Mouse (Mus musculus) erythroblast, adult 5-6 weeks (primary cell): Measurements from ENCODE around the gene Wdr18. TPM values are rescaled to one million over a fixed set of nuclear protein-coding genes. Genes with fewer than 3 reads are reported as not detected.

Experiments
- ATAC-seq: replicated peaks from 2 replicates; pipeline ENCODE4 v1.8.0; 2016; ENCODE audit warnings: moderate number of reproducible peaks, mild to moderate bottlenecking, moderate TSS enrichment, inconsistent platforms; ENCODE audit not compliant: poor library complexity, low FRiP score, severe bottlenecking
- total RNA-seq, 2 experiments: library from RNA; stranded (forward) in 1 of 2; stranded (reverse) in 1 of 2; fragments of 150-400 nt in 1 of 2; fragments of 200-764, 138-1000 nt in 1 of 2; gene quantifications; 2 replicates each; pipeline versions ENCODE4 v1.2.3 to v1.2.4; 2015 to 2017; ENCODE audit warnings: low replicate concordance in 2 of 2

Wdr18 gene
- 4.0 and 7.5 TPM in 2 replicates for total RNA-seq (2015; ENCODE audit: low replicate concordance)
- 2.5 and 14.2 TPM in 2 replicates for total RNA-seq (2017; ENCODE audit: low replicate concordance)

DNA sequence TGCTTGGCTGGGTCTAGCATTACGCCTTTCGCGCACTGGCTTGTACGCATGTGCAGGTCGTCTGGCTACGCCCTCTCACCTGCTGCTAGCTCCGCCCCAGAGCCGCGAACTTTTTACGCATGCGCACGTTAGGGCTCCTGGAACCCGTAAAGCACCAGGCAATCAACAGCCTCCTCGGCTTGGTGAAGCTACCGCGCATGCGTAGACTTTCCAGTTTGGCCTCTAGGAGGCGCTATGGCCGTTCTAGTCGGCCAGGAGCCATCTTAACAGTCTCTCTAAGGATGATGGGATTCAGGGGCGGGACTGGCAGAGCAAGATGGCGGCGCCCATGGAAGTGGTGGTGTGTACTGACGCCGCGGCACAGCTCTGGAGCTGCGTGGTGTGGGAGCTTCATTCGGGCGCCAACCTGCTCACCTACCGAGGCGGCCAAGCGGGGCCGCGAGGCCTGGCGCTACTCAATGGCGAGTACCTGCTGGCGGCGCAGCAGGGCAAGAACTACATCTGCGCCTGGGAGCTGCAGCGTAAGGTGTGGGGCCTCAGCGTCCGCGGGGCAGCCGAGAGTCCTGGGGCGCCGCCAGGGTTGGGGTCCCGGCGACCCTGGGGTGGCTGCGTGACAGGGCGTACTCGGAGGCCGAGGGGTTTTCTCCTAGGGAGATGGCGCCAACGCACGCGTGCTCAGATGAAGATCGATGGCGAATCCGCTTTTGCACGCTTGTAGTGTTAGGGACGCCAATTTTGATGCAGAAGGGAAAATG, at the start of gene Wdr18:
Gene Wdr18 (plus strand): TSS at position 306 of the 755 bp plus-strand sequence.
- ATAC-seq: peak; percentile 90

DNA sequence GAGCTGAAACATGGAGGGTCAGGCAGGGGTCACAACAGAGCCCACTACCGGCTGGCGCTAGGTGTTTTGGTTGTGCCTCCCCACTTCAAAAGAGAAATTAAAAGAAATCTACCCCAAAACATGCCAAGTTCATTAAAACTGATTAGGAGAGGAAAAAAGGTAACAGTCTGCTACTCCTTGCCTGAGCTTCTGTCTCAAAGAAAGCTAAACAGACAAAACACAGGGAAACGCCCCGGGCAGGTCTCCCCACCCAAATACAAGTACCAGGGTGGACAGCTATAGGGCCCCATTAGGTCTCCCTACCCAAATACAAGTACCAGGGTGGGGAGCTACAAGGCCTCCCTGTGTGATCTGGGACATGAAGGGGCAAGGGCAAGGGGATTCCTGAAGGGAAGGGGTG, 49.4 kb upstream of the Wdr18 start, which contains the start of gene Gm26602:
Gene Gm26602 (plus strand): TSS at position 301 of the 400 bp plus-strand sequence.
- ATAC-seq: no peak

DNA sequence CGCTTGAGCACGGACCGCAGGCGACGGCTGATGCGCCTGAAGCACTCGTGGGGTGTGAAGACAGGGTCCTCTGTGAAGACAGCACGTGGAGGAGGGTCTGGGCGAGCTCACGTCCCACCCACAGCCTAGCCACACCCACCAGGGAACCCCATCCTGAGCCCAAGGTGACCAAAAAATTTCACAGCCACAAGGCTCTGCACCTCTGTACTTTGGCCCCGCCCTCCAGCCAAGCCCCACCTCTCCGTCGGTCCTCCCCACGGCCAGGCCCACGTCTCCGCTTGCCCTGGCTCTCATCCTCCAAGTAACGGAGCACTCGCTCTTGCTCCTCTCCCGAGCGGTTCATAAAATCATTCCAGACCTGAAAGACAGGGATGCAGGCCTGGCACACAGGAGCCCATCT, 47.5 kb upstream of the Wdr18 start:
- ATAC-seq: no peak

DNA sequence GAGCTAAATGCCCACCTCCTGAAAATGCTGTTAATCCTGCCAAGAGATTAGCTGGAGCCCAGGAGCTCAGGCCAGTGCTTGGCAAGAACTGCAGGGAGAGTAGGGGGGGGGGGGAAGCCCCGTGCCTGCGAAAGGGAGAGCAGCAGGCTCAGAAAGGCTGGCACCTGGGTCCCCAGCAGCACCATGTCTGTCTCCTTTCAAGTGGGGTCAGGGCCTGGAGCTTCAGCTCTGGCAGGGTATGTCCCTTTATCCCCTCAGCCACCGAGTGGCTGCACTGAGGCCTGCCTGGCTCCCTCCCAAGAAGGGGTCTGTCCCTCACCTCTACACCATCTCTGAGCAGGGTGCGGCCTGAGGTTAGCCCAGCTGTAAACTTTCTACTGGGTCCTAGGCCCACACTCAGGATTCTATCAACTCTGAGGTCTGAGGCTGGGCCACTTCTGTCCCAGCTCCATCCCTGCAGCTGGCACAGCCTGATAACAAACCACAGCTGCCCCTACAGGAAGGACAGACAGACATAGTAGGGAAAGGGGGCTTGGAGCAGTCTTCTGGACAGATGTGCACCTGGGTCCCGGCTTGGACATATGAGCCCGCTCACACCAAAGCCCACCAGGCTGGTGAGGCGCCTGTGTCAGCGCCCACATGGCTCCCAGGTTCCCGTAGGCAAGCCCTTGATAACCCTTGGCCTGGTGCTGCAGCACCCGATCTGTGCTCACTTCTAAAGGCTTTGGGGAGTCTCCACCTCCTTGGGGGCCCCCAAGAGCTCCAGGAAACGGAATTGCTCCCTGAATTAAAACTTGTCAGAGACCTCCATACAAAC, 45.6 kb upstream of the Wdr18 start:
- peak; percentile 56 for ATAC-seq

DNA sequence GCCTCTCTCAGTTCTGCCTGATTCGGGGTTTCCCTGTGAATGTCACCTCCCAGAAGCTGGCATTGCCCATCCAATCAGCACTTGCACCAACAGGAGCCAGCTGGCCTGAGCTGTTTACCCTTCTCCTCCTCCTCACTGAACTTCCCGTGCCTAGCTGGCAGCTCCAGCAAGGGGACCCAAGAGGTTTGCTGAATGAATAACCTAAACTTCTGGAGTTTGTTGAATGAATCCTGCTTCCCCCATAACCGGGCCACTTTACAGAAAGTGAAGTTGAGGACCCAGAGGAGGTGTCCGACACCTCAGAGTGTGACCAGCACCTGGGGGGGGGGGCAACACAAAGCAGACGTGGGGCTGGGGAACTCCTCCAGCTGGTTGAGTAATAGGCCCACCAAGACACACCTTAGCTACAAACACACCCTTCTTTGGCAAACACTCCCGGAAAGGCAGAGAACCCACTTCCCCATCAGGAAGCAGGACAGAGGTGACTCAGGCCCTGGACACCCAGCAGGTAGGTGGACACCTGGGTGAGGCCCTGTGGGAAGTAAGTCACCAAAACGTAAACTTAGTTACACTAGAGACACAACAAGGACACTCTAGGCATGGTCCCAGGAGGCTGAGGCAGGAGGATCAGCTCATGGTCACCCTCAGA, 44.9 kb upstream of the Wdr18 start:
- no peak for ATAC-seq

DNA sequence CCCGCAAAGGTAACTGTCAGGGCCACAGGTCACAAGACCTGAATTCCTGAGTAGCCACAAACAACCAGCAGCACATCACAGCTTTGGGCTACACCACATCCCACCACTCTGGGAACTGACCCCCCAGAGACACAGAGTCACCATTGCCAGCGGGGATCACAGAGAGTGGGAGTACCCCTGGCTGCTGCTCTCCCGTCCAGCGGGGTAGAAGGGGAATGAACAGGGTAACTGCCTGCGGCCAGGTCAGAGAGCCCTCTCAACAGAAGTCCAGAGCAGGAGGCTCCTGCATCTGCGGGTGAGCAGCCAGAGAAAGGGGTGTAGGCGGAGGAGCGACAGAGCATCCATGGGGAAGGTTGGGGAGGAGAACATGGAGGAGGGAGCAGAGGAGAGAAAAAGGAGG, 43.9 kb upstream of the Wdr18 start:
- no peak for ATAC-seq

DNA sequence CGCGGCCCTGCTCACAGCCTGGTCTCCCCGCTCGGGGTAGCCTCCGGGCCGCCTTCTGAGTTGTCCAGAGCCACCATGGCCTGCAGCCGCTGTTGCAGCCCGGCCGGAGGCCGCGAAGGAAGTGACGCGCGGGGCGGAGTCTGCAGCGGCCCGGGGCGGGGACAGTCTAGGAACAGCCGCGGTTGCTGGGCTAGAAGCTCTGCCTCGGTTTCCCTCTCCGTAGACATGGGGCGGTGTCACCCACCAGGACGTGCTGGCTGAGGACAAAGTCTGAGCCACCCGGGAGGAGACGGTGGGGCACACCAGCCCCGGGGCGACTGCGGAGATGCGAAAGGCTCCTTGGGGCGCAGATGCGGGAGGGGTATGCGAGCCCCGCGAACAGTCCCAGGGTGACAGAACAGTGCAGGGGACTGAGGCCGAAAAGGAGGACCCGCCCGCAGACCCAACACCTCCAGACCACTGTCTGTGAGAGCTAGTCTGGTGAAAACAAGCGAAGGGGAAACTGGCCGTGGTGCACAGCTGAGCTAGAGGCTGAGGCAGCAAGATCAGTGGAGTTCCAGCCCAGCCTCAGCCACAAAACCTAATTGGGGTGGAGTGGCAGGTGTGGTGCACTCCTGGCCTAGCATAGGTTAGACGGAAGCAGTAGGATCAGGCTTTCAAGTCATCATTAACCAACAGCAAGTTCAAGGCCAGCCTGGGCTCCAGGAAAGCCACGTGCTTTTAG, 43.0 kb upstream of the Wdr18 start, which contains the start of gene Kiss1r:
Gene Kiss1r (plus strand): TSS at position 164 of the 724 bp plus-strand sequence.
- ATAC-seq: peak; percentile 78

DNA sequence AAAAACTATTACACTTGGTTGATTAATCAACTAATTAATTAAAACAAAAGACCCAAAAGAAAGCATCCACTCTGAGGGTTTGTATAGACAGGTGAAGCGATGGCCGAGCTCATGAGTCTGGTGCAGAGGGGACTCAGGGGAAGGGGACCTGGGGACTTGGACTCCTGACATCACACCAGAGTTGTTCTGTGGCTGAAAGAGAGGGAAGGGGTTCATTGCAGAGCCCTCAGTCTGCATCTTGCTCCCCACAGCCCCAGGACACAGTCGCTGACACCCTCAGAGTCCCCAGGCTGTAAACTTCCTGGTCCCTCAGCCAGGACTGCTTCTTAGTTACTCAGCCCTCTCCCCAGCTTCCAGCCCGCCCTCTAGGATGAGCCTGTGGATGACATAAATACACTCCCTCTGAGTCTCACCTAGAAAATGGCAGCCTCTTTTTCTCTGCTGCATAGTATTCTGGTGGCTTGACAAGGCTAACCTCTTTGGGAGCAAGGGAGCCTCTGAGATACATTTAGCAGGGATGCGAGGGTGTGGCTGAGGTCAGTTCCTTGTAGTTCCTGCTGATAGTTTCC, 42.3 kb upstream of the Wdr18 start:
- ATAC-seq: no peak

DNA sequence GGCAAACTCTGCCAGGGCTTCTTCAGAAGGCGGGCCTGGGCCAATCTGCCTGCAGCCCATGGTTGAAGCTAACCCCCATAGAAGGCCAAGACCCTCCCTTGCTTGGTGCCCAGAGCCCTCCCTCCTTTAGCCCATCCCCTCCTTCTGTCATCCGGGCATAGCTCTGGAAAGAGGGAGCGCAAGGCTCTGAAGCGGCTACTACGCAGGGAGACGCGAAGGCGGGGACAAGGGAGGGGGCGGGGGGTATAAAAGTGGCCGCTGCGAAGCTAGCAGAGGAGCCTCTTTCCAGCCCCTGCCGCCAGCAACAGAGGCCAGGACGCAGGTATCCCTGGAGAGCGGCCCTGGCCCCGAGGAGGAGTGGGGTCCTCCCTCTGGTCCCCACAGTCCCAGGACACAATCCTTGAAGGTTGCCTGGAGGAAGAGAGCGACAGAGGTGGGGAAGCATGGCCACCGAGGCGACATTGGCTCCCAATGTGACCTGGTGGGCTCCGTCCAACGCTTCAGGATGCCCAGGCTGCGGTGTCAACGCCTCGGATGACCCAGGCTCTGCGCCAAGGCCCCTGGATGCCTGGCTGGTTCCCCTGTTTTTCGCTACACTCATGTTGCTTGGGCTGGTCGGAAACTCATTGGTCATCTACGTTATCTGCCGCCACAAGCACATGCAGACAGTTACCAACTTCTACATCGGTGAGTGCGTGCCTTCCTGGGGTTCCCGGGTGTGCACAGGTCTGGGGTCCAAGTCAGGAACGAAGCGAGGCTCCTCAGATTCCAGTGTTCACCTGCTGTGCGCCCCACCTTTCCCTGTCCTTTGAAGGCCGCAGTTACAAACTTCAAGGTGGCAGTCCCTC, 41.5 kb upstream of the Wdr18 start:
- no peak for ATAC-seq

DNA sequence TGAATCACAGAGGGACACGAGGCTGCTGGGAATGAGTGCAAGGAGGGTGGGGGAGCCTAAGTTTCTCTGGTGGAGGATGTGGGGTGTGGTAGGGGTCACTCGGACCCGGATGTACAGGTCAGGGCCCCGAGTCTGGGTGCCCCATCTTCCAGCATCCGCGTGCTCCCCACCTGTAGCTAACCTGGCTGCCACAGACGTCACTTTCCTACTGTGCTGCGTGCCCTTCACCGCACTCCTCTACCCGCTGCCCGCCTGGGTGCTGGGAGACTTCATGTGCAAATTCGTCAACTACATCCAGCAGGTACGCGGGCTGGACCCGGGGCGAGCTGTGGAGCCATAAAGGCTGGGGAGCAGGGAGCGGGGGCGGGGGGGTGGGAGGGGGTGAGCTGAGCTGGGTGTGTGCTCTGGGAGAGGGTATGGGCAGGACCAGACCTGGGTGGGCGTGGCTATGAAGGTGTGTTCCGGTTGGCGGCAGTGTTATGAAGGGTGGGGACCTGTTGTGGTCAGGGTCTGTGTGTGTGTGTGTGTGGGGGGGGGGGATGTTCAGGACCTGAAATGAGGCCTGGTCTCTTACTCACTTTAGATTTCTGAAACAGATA, 40.6 kb upstream of the Wdr18 start:
- ATAC-seq: no peak

DNA sequence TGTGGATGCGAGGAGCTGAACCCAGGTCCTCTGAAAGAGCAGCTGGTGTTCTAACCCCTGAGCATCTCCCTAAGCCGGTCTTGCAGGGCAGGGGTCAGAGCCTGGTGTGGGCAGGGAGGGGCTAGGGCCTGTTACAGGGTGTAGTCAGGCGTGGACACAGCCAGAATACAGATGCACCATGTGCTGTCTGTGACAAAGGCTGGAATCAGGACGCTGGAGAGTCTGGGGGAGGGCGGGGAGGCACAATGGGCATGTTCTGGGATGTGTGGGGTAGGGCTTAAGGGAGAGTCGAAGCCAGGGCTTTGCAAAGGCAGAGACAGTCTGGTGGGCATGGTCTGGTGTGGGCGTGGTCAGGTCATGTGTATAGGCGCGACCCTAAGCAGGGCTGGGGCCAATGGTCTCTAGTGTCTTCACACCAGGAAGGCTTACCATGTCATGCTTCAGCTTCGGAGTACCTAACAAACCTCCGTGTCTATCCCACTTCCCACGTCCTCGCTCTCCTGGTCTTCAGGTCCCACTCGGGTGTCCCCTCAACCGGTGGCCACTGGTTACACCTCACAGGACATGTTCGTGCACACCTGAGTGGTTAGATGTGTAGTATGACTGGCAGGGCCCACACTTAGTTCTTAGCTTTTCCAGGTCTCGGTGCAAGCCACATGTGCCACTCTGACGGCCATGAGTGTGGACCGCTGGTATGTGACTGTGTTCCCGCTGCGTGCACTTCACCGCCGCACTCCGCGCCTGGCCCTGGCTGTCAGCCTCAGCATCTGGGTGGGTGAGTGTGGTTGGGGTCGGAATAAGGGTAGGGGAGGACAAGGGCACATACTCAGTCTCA, 39.7 kb upstream of the Wdr18 start:
- no peak for ATAC-seq

DNA sequence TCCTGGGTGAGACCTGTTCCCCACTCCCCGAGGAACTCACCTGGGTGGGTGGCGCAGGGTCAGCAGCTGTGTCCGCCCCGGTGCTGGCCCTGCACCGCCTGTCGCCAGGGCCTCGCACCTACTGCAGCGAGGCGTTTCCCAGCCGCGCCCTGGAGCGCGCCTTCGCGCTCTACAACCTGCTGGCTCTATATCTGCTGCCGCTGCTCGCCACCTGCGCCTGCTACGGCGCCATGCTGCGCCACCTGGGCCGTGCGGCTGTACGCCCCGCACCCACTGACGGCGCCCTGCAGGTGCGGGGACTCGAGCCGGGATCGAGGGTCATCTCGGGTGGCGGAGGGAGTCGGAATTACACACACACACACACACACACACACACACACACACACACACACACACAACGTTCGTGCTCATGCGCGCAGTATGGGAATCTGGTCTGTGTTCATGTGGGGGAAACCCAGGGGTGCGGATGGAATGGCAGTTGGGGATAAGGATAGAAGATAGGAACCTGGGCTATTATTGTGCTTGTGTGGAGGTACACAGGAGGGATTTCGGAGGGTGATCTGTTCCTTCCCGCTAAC, 38.9 kb upstream of the Wdr18 start, which contains the start of gene R3hdm4:
Gene R3hdm4 (minus strand): TSS at position 251 of the 578 bp plus-strand sequence.
- ATAC-seq: no peak

DNA sequence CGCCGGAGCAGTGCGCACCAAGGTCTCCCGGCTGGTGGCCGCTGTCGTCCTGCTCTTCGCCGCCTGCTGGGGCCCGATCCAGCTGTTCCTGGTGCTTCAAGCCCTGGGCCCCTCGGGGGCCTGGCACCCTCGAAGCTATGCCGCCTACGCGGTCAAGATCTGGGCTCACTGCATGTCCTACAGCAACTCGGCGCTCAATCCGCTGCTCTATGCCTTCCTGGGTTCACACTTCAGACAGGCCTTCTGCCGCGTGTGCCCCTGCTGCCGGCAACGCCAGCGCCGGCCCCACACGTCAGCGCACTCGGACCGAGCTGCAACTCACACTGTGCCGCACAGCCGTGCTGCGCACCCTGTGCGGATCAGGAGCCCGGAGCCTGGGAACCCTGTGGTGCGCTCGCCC, 38.4 kb upstream of the Wdr18 start:
- no peak for ATAC-seq

DNA sequence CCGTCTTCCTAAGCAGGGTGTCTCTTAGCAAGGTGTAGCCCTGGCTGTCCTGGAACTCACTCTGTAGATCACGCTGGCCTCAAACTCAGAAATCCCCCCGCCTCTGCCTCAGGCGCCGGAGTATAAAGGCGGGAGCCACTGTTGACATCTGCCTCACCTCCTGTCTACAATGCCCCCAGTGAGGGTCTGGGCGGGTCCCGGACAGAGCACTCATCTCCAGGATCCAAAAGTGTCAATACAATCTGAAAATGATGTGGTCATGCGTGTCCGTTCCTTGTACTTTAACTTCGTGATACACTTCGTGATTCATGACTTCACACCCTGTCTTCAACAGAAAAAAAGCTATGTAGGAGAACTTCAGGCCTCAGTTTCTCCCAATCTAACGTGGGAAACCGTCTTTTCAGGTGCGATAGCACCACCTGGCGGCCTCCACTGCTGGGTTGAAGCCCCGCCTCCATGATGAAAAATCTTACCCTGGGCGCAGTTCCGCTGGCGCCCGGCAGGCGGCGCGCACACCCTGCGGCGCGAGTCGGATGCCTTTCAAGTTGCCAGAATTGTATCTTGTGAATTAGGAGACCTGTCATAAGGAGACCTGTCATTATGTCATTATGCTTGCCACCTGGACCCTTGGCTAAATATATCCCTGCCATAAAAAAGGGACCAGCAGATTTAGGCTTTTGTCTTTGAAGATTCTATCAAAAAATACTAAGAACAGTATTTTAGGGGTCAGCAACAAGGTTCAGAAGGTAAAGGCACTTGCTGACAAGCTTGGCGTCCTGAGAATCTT, 34.8 kb upstream of the Wdr18 start:
- peak; percentile 77 for ATAC-seq

DNA sequence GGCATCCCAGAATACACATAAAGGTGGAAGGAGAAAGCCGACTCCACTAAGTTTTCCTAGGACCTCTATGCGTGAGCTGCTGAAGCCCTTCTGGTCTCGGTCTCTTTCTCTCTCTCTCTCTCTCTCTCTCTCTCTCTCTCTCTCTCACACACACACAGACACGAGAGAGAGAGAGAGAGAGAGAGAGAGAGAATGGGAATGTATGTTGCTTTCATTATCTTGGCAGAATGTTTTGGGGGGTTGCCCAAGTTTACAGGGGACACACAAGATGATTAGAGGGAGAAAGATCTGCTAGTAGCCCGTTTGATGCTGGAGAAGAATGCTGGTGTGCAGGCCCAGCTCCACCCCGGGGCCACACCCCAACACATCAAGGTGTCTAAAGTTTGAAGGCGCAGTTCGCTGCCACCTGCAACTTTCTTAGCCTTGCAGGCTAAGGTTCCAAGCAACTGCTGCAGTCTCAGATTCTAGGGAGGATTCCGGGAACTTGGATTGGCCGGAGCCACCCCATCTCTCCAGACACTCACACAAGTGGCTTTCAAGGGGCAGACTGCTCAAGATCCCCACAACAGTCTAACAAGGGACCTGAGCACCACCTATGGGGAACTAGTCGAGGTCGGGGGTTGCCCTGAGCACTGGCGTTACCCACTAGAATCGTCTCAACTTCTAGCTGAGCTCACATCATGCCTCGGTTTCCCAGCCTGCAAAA, 34.0 kb upstream of the Wdr18 start:
- ATAC-seq: 0 out of 2 replicates have a peak, but pooled peaks have one; percentile 42
